Mouse (Mus musculus): ENCODE measurements around the gene Cryzl2. TPM values are rescaled to one million over a fixed set of nuclear protein-coding genes. Genes with fewer than 3 reads are reported as not detected.

Gene Cryzl2
- polyA plus RNA-seq, 1 experiment from 2014 or later: 9.7 TPM

DNA sequence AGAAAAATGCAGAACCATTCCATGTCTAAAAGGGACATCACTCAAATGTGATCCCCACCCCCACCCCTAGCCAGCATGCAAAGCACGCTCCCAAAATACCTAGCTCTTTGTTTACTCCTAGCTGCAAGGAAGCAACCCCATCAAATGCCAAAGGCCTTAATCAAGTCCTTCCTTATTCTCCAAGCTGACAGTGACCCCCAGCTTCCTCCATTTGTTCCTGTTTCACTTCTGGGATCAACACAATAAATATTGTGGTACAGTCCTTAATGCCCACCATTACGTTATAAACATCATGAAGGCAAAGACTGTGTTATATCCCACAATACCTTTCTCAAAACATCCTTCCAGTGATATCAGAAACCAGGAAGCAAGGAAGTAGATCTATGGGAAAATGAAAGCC lies 41.7 kb upstream of the Cryzl2 start:
- Histone ChIP-seq H3K4me3 (ENCODE audit: low read depth, low read length) (no peak overlapping the region), H3K4me1 (ENCODE audit: control insufficient read depth, insufficient read depth, low read length) (no peaks in the 10 kb centered on the region), H3K4me2 (ENCODE audit: low read depth, low read length) (no peak overlapping the region), H3K9me3 (replicated peaks; ENCODE audit: control insufficient read depth, low read length) (no peaks in the 10 kb centered on the region), H3K27me3 (ENCODE audit: control insufficient read depth, insufficient read depth, low read length) (no peaks in the 10 kb centered on the region), H3K36me3 (replicated peaks; ENCODE audit: control insufficient read depth, insufficient read depth, low read depth, low read length) (no peaks in the 10 kb centered on the region), H3K27ac (replicated peaks; ENCODE audit: low read depth, low read length) (no peak overlapping the region), H3K9ac (replicated peaks; ENCODE audit: low read length) (no peak overlapping the region)
- DNase-seq (ENCODE audit: low spot score) (no peak), ATAC-seq (replicated peaks; ENCODE audit: insufficient number of reproducible peaks, low FRiP score, low TSS enrichment, low read depth) (no peak)
- 91% methylated on average over 2 of the region's 2 CpGs for WGBS

DNA sequence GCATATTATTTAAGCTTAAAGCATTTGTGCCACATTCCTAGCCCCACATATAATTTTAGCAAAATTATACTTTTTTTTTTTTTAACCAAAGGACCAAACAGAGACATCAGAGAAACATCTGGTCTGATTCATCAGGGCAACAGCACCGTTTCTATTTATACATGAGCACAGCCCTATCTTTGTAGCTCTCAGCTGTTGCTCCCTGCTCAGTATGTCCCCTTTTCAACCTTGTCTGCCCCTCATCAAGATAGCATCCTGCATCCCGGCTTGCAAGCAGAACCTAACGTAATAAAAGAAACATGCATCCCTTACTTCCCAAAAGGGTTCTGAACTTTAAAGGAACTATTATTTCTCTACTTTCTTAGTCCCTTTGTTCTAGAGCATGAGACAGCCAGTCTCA lies 41.0 kb upstream of the Cryzl2 start:
- WGBS: 41% methylated on average over 3 of the region's 3 CpGs
- ATAC-seq (replicated peaks; ENCODE audit: insufficient number of reproducible peaks, low FRiP score, low TSS enrichment, low read depth) (no peak), DNase-seq (ENCODE audit: low spot score) (no peak)
- Histone ChIP-seq H3K4me1 (ENCODE audit: control insufficient read depth, insufficient read depth, low read length) (no peaks in the 10 kb centered on the region), H3K27ac (replicated peaks; ENCODE audit: low read depth, low read length) (peak overlapping the region; percentile 47), H3K4me3 (ENCODE audit: low read depth, low read length) (no peak overlapping the region), H3K4me2 (ENCODE audit: low read depth, low read length) (no peak overlapping the region), H3K9me3 (replicated peaks; ENCODE audit: control insufficient read depth, low read length) (no peaks in the 10 kb centered on the region), H3K9ac (replicated peaks; ENCODE audit: low read length) (no peak overlapping the region), H3K36me3 (replicated peaks; ENCODE audit: control insufficient read depth, insufficient read depth, low read depth, low read length) (no peaks in the 10 kb centered on the region), H3K27me3 (ENCODE audit: control insufficient read depth, insufficient read depth, low read length) (no peaks in the 10 kb centered on the region)

DNA sequence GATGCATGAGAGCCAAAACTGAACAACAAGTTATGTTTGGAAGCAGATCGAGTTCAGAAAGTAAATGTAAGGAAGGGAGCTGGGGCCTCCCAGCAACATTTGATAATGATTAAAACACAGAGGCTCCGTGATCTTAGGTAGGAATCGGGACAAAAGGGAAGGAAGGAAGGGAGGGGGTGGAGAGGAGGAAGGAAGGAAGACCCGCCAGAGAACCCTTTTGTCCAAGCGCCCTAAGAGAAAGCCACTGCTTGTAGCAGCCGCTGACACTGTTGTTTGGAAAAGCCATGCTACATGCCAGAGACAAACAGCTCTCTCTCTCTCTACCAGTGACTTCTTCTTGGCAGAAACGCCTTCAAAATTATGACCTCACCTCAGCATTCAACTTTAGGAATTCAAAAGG lies 40.5 kb upstream of the Cryzl2 start:
- ATAC-seq (replicated peaks; ENCODE audit: insufficient number of reproducible peaks, low FRiP score, low TSS enrichment, low read depth) (no peak), DNase-seq (ENCODE audit: low spot score) (no peak)
- Histone ChIP-seq H3K36me3 (replicated peaks; ENCODE audit: control insufficient read depth, insufficient read depth, low read depth, low read length) (no peaks in the 10 kb centered on the region), H3K27me3 (ENCODE audit: control insufficient read depth, insufficient read depth, low read length) (no peaks in the 10 kb centered on the region), H3K4me3 (ENCODE audit: low read depth, low read length) (no peak overlapping the region), H3K27ac (replicated peaks; ENCODE audit: low read depth, low read length) (peak overlapping the region; percentile 47), H3K4me1 (ENCODE audit: control insufficient read depth, insufficient read depth, low read length) (no peaks in the 10 kb centered on the region), H3K9ac (replicated peaks; ENCODE audit: low read length) (no peak overlapping the region), H3K4me2 (ENCODE audit: low read depth, low read length) (no peak overlapping the region), H3K9me3 (replicated peaks; ENCODE audit: control insufficient read depth, low read length) (no peaks in the 10 kb centered on the region)
- WGBS: 32% methylated on average over 7 of the region's 7 CpGs

DNA sequence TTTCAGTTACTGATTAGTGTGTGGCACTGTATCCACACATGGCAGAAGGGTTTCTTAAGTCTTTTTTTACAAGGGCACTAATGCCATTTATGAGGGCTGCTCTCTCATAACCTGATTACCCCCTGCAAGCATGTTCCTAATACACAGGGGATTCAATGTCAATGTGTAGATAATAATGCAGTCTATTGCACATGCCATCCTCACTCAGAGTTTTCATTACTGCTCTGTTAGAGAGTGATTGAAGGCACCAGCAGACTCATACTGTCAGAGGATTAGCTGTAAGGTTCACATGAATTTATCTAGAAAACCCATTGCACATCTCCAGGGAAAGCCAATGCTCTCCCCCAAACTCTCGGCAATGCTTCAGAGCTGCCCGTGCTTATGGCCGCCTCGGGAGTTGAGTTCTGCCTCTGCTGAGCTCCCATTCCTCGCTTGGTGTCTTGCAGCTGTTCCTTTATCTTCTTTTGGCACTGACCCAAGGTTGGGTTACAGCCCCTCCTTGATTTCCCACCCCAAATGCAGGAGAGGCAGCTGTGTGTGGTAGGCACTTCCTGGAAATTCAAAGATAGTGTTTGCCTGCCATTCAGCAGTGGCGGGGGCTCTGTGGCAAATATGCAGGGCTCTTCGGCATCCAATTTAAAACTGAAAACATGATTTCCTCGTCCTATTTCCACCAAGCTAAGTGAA lies 32.5 kb upstream of the Cryzl2 start:
- DNase-seq (ENCODE audit: low spot score) (no peak), ATAC-seq (replicated peaks; ENCODE audit: insufficient number of reproducible peaks, low FRiP score, low TSS enrichment, low read depth) (no peak)
- Histone ChIP-seq H3K4me3 (ENCODE audit: low read depth, low read length) (no peak overlapping the region), H3K4me2 (ENCODE audit: low read depth, low read length) (no peak overlapping the region), H3K9me3 (replicated peaks; ENCODE audit: control insufficient read depth, low read length) (no peaks in the 10 kb centered on the region), H3K27ac (replicated peaks; ENCODE audit: low read depth, low read length) (no peak overlapping the region), H3K36me3 (replicated peaks; ENCODE audit: control insufficient read depth, insufficient read depth, low read depth, low read length) (no peaks in the 10 kb centered on the region), H3K4me1 (ENCODE audit: control insufficient read depth, insufficient read depth, low read length) (no peaks in the 10 kb centered on the region), H3K27me3 (ENCODE audit: control insufficient read depth, insufficient read depth, low read length) (no peaks in the 10 kb centered on the region), H3K9ac (replicated peaks; ENCODE audit: low read length) (no peak overlapping the region)
- 66% methylated on average over 8 of the region's 8 CpGs for WGBS

DNA sequence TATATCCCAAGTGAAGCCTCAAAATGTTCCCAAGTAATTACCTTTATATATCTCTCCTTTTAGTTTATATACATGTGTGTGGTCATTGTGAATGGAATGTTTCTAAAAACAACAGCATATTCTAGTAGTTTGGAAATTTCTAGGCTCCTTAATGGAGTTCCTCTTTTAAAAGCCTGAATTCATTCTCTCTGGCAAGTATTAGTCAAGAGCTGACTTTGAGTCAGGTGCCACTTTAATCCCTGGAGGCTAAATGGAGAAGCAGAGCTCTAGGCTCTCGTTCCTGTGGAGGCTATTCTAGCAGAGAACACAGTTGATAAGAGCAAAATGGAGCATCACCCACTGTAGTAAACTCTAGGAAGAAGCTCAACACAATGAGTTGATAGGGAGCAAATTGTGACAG lies 31.4 kb upstream of the Cryzl2 start:
- 70% methylated on average over 1 of the region's 1 CpGs for WGBS
- H3K9me3 ChIP-seq (replicated peaks; ENCODE audit: control insufficient read depth, low read length): no peaks in the 10 kb centered on the region
- no peaks in the 10 kb centered on the region for H3K27me3 ChIP-seq (ENCODE audit: control insufficient read depth, insufficient read depth, low read length)
- H3K27ac ChIP-seq (replicated peaks; ENCODE audit: low read depth, low read length): no peak overlapping the region
- H3K4me1 ChIP-seq (ENCODE audit: control insufficient read depth, insufficient read depth, low read length): no peaks in the 10 kb centered on the region
- no peak overlapping the region for H3K4me3 ChIP-seq (ENCODE audit: low read depth, low read length)
- DNase-seq (ENCODE audit: low spot score) (no peak), ATAC-seq (replicated peaks; ENCODE audit: insufficient number of reproducible peaks, low FRiP score, low TSS enrichment, low read depth) (no peak)
- H3K9ac ChIP-seq (replicated peaks; ENCODE audit: low read length): no peak overlapping the region
- H3K4me2 ChIP-seq (ENCODE audit: low read depth, low read length): no peak overlapping the region
- H3K36me3 ChIP-seq (replicated peaks; ENCODE audit: control insufficient read depth, insufficient read depth, low read depth, low read length): no peaks in the 10 kb centered on the region

DNA sequence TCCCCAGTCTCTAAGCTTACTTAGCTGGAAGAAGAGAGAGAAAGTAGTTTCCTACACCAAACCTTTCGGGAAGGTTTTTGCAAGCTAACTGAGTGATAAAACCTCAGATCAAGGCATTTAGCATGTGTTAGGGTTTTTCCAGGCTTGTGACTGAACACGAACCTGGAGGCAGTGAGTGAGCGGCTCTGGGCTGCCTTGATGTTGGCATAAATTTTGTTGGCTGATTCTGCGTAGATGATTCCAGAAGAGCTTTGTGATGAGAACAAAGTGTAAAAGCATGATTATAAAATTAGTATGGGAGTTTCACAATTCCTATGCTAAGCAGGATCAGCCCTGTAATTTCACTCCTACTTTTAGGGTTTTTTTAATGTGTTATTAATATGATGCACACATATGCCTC lies 30.8 kb upstream of the Cryzl2 start:
- WGBS: 96% methylated on average over 4 of the region's 4 CpGs

DNA sequence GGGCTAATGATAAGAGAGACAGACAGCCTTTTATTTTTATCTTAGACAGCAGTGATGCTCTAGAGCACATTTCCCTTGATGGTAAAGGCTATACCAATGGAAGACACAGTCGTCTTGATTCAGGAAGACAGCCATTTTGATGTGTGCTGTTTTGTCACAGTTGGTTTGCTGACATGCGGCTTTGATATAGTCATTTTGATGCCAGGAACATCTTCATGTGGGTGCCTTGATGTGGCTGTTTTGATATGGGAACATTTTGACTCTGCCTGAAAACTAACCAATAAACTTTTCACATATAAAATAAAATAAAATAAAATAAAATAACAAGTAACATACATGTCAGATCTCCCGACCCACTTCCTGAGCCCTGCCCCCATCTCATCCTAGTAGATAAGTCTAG lies 30.0 kb upstream of the Cryzl2 start:
- H3K4me3 ChIP-seq (ENCODE audit: low read depth, low read length): no peak overlapping the region
- no peak overlapping the region for H3K9ac ChIP-seq (replicated peaks; ENCODE audit: low read length)
- no peak overlapping the region for H3K27ac ChIP-seq (replicated peaks; ENCODE audit: low read depth, low read length)
- no peaks in the 10 kb centered on the region for H3K9me3 ChIP-seq (replicated peaks; ENCODE audit: control insufficient read depth, low read length)
- no peaks in the 10 kb centered on the region for H3K27me3 ChIP-seq (ENCODE audit: control insufficient read depth, insufficient read depth, low read length)
- no peak overlapping the region for H3K4me2 ChIP-seq (ENCODE audit: low read depth, low read length)
- no peaks in the 10 kb centered on the region for H3K4me1 ChIP-seq (ENCODE audit: control insufficient read depth, insufficient read depth, low read length)
- DNase-seq (ENCODE audit: low spot score): no peak
- WGBS: 88% methylated on average over 3 of the region's 3 CpGs
- ATAC-seq (replicated peaks; ENCODE audit: insufficient number of reproducible peaks, low FRiP score, low TSS enrichment, low read depth): no peak
- no peaks in the 10 kb centered on the region for H3K36me3 ChIP-seq (replicated peaks; ENCODE audit: control insufficient read depth, insufficient read depth, low read depth, low read length)

More for the DNA sequence above, 30.8 kb upstream of the Cryzl2 start:
- DNase-seq (ENCODE audit: low spot score): no peak
- Histone ChIP-seq H3K4me2 (ENCODE audit: low read depth, low read length) (no peak overlapping the region), H3K4me1 (ENCODE audit: control insufficient read depth, insufficient read depth, low read length) (no peaks in the 10 kb centered on the region), H3K27me3 (ENCODE audit: control insufficient read depth, insufficient read depth, low read length) (no peaks in the 10 kb centered on the region), H3K9ac (replicated peaks; ENCODE audit: low read length) (no peak overlapping the region), H3K9me3 (replicated peaks; ENCODE audit: control insufficient read depth, low read length) (no peaks in the 10 kb centered on the region), H3K36me3 (replicated peaks; ENCODE audit: control insufficient read depth, insufficient read depth, low read depth, low read length) (no peaks in the 10 kb centered on the region), H3K27ac (replicated peaks; ENCODE audit: low read depth, low read length) (no peak overlapping the region), H3K4me3 (ENCODE audit: low read depth, low read length) (no peak overlapping the region)
- no peak for ATAC-seq (replicated peaks; ENCODE audit: insufficient number of reproducible peaks, low FRiP score, low TSS enrichment, low read depth)

DNA sequence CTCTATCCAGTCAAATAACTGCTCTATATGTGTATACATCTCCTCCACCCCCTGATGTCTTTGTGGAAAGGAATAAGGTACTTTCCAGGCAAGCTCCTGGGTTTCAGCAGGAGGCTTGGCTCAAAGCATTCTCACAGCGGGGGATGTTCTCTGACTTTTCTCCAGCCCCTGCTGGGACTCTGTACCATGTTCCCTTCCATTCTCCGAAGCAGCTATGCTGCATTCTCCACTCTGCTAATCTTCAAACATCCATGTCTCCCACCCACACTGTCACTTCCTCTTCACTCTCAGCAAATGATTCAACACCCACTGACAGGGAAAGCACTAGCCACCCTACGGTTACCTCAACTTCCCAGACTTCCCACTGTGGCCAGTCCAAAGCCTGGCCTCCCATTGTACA lies 25.1 kb upstream of the Cryzl2 start:
- H3K4me1 ChIP-seq (ENCODE audit: control insufficient read depth, insufficient read depth, low read length): no peaks in the 10 kb centered on the region
- no peak overlapping the region for H3K4me2 ChIP-seq (ENCODE audit: low read depth, low read length)
- no peaks in the 10 kb centered on the region for H3K36me3 ChIP-seq (replicated peaks; ENCODE audit: control insufficient read depth, insufficient read depth, low read depth, low read length)
- H3K9ac ChIP-seq (replicated peaks; ENCODE audit: low read length): no peak overlapping the region
- no peak overlapping the region for H3K27ac ChIP-seq (replicated peaks; ENCODE audit: low read depth, low read length)
- H3K9me3 ChIP-seq (replicated peaks; ENCODE audit: control insufficient read depth, low read length): no peaks in the 10 kb centered on the region
- no peaks in the 10 kb centered on the region for H3K27me3 ChIP-seq (ENCODE audit: control insufficient read depth, insufficient read depth, low read length)
- H3K4me3 ChIP-seq (ENCODE audit: low read depth, low read length): no peak overlapping the region
- 49% methylated on average over 3 of the region's 3 CpGs for WGBS
- ATAC-seq (replicated peaks; ENCODE audit: insufficient number of reproducible peaks, low FRiP score, low TSS enrichment, low read depth) (no peak), DNase-seq (ENCODE audit: low spot score) (no peak)

Measured in embryonic facial prominence, embryonic 11.5 days (tissue).